Mouse (Mus musculus): ENCODE measurements around the gene Ghr. TPM values are rescaled to one million over a fixed set of nuclear protein-coding genes. Genes with fewer than 3 reads are reported as not detected.

The Ghr gene
- total RNA-seq, 2 experiments from 2014 or later: 183 to 184 TPM

- DNase-seq (ENCODE audit: low spot score): no peak
These were observed 46.9 kb downstream of the Ghr start for GRCm38 (mm10) chr15:3536309-3536900.

DNA sequence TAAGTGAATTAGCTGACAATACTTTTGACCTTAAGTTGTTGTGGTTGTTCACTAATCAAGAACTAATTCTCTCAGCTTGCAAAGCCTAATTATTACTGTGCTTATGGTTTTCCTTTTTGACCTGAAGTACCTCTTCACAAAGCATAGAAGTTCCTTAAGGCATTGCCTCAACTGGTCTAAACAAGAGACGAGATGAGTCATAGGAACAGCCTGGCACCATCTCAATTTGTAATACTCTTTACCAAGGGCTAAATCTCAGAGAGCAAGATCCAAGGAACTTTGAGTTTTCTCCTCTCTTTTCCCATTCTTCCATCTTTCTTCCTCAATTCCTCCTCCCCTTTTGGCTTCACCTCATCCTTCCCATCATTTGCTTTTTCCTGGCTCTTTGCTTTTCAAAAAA lies 69.3 kb downstream of the Ghr start:
- no peak for DNase-seq (ENCODE audit: low spot score)

GRCm38 (mm10) chr15:3512380-3512779 lies 70.9 kb downstream of the Ghr start:
- no peak for DNase-seq (ENCODE audit: low spot score)

GRCm38 (mm10) chr15:3511639-3512171 lies 71.6 kb downstream of the Ghr start:
- DNase-seq (ENCODE audit: low spot score): no peak

- DNase-seq (ENCODE audit: low spot score): peak; percentile 87
These were observed 74.2 kb downstream of the Ghr start for GRCm38 (mm10) chr15:3509089-3509488.

DNA sequence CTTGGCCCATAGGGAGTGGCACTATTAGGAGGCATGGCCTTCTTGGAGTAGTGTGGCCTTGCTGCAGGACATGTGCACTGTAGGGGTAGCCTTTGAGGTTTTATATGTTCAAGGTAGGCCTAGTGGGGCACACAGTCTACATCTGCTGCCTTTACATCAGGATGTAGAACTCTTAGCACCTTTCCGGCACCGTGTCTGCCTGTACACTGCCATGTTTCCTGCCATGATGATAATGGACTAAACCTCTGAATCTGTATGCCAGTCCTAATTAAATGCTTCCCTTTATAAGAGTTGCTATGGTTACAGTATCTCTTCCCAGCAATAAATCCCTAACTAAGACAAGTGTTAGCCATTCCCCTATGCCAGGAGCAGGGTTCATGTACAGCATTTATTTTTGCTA lies 76.0 kb downstream of the Ghr start:
- no peak for DNase-seq (ENCODE audit: low spot score)

- peak; percentile 45 for DNase-seq (ENCODE audit: low spot score)
These were observed 78.6 kb downstream of the Ghr start for GRCm38 (mm10) chr15:3504700-3505099.

DNA sequence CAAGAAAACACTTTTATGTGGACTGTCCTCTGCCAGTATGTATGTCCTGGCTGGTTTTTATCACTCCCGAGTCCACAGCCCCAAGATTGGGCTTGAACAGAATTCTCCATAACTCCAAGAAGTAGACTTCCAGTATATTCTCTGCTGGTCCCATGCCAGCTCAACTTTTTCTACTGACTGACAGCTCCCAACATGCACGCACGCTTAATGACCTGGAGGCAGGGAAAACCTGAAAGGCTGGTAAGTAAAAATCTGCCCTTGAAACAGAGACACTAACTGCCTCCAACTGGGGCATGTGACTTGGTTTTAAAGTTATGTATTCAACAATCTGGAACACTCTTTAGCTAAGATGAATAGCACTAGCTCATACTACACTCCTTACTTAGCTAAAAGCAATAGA lies 81.6 kb downstream of the Ghr start:
- no peak for DNase-seq (ENCODE audit: low spot score)

GRCm38 (mm10) chr15:3499020-3499419 lies 84.3 kb downstream of the Ghr start:
- no peak for DNase-seq (ENCODE audit: low spot score)

DNA sequence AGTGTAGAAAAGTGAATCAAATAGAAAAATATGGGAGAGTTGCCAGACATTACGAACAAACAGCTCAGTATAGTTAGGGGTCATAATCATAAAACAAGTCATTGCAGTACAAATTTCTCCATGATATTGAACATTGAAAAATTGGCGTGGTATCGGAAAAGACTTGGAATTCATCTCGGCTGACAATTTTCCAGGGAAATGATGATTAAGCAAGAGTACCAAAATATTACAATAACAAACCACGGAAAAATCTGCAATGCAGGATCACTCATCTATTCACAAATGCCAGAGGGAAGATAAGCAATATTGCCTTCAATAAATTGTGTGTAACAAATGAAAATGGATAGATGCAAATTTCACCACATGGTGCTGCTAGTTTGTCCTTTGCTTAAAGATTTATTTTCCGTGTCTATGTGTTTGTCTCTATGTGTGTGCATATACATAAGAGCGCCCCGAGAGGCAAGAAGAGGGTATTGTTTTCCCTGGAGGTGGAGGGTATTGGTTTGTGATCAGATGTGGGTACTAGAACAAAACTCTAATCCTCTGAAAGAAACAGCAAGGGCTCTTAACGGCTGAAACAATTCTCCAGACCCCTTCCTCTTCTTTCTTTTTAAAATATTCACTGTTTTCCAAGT lies 85.2 kb downstream of the Ghr start:
- DNase-seq (ENCODE audit: low spot score): peak; percentile 33

- no peak for DNase-seq (ENCODE audit: low spot score)
These were observed 92.4 kb downstream of the Ghr start for GRCm38 (mm10) chr15:3490868-3491267.

GRCm38 (mm10) chr15:3490011-3490410 lies 93.3 kb downstream of the Ghr start:
- DNase-seq (ENCODE audit: low spot score): no peak

DNA sequence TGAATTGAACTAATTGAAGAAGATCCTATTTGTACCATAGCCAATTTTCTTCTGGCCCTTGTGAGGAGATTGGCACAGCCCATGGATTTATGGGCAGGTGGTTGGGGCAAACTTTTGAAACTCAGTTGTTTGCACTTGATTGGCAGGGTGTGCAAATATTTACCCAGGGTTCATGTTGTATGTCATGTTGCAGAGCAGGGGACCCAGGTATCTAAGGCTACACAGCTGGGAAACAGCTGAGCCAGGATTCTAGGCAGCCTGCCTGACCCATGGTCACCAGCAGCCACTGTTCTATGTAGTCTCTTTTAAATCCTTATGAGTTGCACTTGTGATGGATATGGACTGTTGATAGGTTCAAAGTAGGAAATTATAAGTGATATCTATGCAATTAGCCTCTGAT lies 94.1 kb downstream of the Ghr start:
- DNase-seq (ENCODE audit: low spot score): no peak

GRCm38 (mm10) chr15:3488601-3489000 lies 94.7 kb downstream of the Ghr start:
- no peak for DNase-seq (ENCODE audit: low spot score)

DNA sequence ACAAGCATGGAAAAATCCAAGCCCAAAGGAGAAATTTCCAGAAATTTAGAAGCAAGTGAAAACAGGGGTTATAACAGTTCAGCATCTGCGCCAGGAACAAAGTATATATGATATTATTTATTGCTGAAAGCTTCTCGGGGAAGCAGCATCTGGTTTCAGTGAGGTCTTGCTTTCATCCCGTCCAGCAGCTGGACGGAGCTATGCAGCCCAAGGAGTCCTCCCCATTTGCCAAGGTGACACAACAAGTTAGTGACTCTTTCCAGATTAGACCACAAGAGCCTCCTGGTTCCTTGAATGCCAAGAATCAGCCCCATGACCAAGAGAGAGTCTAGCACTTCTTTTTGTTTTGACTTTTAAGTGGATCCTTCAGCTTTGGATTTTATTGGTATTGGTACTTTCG lies 96.6 kb downstream of the Ghr start:
- peak; percentile 66 for DNase-seq (ENCODE audit: low spot score)

GRCm38 (mm10) chr15:3485367-3485766 lies 97.9 kb downstream of the Ghr start:
- no peak for DNase-seq (ENCODE audit: low spot score)

DNA sequence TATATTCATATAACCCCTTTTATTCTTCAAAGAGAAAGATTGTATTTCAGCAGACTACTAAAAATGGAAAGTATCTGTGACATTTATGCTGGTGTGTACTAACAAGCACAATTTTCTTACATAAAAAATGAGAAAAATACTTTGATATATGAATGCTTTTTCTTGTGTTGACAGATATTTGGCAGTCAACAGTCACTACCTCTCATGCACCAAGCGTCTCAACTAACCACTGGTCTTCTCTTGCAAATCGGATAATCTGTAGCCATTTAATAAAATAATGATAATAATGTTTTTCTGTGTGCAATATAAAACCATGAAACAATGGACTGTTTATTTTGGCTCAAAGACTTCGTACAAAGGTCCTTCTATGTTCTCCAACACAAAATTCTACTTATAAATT lies 99.8 kb downstream of the Ghr start:
- no peak for DNase-seq (ENCODE audit: low spot score)

DNA sequence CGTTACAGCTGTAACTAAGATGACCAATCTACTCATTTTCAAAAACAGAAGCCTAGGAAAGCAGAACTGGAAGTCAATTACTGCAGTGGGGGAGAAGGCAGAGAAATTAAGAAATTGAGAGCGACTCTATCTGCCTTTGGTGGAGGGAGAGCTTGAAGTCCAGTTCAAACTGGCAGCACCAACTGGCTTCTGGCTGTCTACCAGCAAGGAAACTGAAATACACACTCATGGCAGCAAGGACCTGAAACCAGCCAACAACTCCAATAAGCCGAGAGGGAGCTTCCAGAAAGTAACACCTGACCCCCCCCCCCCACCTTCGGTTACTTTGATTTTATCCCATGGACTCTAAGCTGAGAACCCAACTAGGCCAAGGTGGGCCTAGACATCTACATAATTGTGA lies 114.1 kb downstream of the Ghr start:
- peak; percentile 83 for DNase-seq (ENCODE audit: low spot score)

DNA sequence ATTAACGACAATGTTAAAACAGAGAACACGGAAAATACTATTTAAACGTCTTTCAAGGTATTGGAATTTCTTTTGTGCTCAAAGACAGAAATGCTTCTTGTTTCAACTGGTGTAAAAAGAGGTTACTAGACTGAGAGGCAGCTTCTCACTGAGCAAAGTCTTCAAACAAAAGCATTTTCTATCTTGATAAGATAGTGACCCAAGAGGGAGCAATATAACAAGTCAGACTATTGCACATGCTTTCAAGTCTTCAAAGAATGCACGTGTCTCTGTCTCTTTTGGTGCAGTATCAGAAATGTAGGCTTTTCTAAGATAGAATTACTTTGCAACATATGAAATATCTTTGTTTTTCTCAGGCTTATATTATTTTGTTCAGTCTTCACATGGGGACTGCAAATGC lies 116.7 kb downstream of the Ghr start:
- no peak for DNase-seq (ENCODE audit: low spot score)

DNA sequence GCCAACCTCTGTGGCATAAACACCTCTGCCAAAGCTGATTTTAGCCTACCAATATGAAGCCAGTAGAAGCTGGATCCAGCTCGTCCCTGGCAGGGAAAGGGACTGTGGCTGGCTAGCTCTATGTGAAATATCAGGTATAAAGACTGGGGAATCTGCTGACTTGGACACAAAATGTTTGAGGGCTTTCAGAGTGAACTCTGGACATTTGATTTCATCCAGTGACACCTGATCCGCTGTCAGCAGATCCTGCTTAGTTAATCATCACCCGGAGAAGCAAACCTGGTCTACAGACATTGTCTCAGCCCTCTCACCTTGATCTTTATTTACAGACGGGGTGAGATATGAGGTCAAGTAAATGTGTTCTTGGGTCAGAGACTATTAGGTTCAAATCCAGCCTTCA lies 118.5 kb downstream of the Ghr start:
- DNase-seq (ENCODE audit: low spot score): peak; percentile 74

DNA sequence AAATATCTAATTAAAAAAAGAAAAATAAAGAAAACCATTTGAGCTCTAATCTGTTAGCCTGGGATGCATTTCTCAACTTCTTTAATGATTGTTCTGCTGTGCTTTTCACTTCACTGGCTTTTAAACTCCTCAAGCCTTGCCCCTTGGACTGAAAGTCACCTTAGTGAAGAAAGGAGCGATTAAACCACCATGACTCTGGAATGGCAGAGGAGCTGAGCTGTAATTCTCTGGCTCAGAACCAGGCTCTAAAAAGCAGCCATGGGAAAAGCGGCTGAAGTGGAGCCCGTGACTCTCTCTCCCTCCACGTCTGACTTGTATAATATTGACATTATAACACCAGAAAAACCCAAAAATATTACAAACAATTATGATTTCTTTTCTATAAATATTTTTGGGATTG lies 126.7 kb downstream of the Ghr start:
- peak; percentile 41 for DNase-seq (ENCODE audit: low spot score)

DNA sequence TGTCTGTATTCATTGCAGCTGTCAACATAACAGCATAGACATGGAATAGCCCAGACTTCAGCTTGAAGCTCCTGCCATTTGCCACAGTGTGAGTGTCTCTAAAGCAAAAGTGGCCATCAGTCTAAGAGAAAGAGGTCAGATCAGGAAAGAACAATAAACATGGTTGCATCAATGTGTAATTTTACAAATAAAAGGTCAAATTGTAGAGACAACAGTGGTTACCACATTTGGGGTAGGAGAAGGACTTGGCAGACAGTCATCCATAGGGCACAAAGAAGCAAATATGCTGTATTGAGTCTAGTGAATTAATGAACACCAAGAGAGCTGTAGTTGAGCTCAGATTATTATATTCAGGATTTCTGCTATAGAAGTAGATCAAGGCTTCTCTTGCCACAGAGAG lies 127.7 kb downstream of the Ghr start:
- DNase-seq (ENCODE audit: low spot score): no peak

DNA sequence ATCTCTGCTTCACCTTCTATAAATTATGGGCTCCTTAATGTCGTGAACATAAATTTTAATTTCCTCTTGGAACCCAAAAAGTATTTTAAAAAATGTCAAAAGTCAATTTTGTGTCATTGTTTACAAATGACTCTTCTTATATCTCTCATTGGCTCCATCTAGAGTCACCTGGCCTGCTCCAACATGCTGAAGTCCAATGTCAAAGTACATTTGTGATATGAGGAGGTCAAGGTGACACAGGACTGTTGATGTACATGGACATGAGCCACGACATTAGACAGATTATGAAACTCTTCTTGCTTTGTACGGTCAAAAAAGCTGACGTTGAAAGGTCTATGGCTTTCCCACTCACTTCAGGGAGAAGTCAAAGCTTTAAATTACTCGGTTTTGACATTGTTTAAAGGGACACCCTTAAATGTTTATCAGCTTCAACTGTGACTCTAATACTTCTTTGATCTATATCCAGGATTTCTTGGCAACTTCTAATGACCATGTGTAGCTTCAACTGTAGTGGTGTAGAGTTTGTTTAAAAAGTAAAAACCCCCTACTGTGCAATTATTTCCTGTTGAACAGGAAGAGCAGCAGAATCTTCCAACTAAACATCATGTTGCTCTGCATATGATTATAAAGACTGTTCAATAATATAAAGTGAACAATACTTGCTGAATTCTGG lies 131.1 kb downstream of the Ghr start:
- no peak for DNase-seq (ENCODE audit: low spot score)
